Mouse (Mus musculus) cerebellum, adult 9-10 months (tissue): Measurements from ENCODE around the gene Rps12-ps3.

Source experiments
- DNase-seq: peaks from one replicate; pipeline ENCODE4 v3.0.0; 2022

Gene Rps12-ps3

DNA sequence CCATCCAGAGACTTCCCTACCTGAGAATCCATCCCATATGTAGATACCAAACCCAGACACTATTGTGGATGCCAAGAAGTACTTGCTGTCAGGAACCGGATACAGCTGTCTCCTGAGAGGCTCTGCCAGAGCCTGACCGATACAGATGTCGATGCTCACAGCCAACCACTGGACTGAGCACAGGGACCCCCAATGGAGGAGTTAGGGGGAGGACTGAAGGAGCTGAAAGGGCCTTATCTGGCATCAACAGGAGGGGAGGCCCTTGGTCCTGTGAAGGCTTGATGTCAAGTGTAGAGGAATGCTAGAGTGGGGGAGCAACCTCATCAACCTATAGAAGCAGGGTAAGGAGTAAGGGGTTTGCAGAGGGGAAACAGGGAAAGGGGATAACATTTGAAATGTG lies 30.7 kb downstream of the Rps12-ps3 start:
- no peak for DNase-seq

- DNase-seq, result no peak
Measured at GRCm38 (mm10) chr19:59354906-59355305, 32.8 kb downstream of the Rps12-ps3 start.

GRCm38 (mm10) chr19:59356388-59356787 lies 34.3 kb downstream of the Rps12-ps3 start:
- DNase-seq, result no peak

DNA sequence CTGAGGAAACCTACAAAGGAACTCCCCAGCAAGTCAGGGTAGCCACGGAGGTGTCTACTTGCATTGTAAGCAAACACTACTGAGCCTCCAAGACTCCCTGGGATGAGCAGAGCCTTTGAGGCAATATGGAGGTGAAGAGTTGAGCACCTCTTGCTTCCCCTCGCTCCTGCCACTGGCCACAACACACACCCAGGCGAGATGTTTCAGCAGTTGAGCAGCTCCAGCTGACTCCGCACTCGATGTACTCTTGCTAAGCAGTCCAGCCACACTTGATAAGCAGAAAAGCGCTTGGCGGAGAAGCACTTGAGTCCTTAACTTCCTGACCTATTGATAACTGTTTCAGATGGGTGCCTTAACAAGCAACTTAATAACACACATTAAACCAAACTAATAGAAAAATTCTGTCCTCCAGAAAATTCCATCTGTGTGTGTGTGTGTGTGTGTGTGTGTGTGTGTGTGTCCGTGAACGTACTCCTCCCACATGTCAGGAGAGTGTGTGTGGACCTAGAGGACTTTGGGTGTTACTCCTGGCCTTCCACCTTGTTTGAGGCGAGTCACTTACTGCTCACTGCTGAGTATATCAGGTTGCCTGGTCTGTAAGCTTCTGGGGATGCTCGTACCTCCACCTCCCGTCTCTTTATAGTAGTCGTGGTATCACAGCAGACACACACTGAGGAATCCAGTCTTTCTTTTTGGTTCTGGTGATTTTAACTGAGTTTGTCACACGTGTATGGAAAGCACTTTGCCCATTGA lies 34.9 kb downstream of the Rps12-ps3 start:
- DNase-seq, result no peak

DNA sequence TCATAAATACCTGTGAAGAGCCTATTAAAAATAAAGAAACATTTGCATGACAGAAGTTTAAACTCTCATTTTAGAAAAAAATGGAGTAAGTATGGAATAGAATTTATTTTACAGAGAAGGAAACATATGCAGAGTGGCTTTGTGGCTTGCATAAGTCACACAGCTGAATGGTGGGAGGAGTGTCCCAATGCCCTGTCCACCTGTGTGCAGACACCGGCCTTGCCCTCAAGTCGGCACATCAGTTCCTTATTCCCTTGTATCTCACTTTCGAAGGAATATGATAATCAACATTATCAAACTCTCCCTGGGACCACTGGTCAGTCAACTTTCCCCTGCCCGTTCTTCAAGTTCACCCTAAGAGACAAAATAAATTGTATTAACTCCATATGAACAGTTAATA lies 35.8 kb downstream of the Rps12-ps3 start:
- no peak for DNase-seq

GRCm38 (mm10) chr19:59359202-59359601 lies 37.1 kb downstream of the Rps12-ps3 start:
- DNase-seq, result no peak

GRCm38 (mm10) chr19:59360486-59360896 lies 38.4 kb downstream of the Rps12-ps3 start:
- no peak for DNase-seq

- no peak for DNase-seq
Measured at GRCm38 (mm10) chr19:59362646-59363045, 40.6 kb downstream of the Rps12-ps3 start.

GRCm38 (mm10) chr19:59363666-59364065 lies 41.6 kb downstream of the Rps12-ps3 start:
- no peak for DNase-seq

GRCm38 (mm10) chr19:59366724-59367123 lies 44.6 kb downstream of the Rps12-ps3 start:
- DNase-seq, result no peak

DNA sequence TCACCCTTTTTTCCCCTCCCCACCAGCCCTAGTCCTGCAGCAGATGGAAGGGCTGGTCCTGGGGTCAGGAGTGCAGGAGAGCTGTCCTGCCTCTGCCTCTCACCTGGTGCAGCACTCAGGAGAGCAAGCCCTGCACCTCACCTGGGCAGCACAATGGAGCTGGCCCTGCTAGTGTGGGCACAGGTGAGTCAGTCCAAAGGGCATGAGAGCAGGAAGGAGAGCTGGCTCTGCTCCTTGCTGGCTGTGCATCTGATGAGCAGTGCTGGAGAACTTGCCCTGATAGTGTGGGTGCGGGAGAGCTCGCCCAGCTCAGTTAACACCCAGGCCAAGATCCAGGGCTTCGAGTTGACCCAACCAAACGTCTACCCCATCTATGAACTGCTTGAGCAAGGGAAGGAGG lies 45.8 kb downstream of the Rps12-ps3 start:
- DNase-seq, result no peak

DNA sequence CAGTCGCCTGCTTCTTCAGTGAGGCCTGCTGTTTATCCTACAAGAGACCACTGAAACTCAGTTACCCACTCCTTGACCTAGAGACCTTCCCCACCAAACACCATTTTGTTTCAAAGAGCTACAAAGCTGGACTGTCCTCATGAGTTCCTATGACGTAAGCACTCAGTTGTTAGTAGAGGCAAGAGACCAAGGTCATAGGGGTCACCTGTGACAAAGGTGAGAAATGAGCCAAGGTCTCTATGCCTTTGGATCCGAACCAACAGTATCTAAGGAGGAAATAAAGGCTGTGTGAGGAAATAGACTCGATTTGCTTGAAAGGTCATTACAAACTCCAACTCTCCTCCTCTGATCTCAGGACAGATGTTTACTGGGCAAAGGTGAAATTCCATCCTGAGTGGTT lies 48.9 kb downstream of the Rps12-ps3 start:
- DNase-seq, result no peak
